Mouse (Mus musculus): Measurements from ENCODE around the gene Rapgef4. TPM values are rescaled to one million over a fixed set of nuclear protein-coding genes. Genes with fewer than 3 reads are reported as not detected.

Rapgef4 gene
- polyA plus RNA-seq, 1 experiment: 20.4 TPM

DNA sequence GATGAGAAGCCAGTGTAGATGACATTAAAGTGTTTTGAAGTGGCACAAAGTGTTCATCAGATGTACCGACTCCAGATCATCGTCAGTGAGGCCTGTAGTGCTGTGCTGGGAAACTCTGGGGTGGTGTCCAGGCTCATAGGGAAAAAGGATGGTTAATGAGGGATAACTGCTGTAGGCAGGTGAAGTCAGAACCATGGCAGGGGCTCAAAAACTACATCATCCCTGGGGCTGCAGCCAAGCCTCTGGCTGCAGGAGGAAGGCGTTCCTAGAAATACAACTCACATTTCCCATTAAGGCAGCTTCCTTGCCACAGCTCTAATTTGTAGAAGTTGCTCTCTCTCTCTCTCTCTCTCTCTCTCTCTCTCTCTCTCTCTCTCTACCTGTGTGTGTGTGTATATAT is 22.6 kb upstream of the Rapgef4 start:
- peak; percentile 85 for DNase-seq (ENCODE audit: low read depth)
- TF ChIP-seq CTCF (IDR thresholded peaks at IDR 0.05; ENCODE audit: borderline replicate concordance, extremely low read depth, insufficient read depth, insufficient read length) (no peak), POLR2A (IDR thresholded peaks at IDR 0.05; ENCODE audit: borderline replicate concordance, extremely low read depth, insufficient read depth, insufficient read length, poor library complexity, severe bottlenecking) (no peak)

DNA sequence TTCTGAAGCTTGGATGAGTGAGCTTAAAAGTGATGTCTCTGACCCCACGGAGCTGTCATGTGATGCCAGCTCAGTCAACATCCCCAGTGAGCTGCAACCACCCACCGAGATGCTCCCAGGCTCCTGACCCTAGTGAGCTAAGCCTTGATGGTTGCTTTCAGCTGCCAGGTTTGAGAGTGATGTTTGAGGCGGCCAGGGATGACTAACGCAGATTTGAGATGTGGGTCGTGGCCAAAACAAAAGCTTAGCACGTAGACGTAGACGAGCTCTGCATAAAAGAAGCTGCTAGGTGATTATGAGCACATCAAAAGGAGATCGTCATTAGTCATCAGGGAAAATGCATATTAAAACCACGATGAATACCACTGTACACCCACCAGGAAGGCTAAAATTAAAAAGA is 16.8 kb upstream of the Rapgef4 start:
- no peak for DNase-seq (ENCODE audit: low read depth)
- TF ChIP-seq CTCF (IDR thresholded peaks at IDR 0.05; ENCODE audit: borderline replicate concordance, extremely low read depth, insufficient read depth, insufficient read length): no peak
- no peak for TF ChIP-seq POLR2A (IDR thresholded peaks at IDR 0.05; ENCODE audit: borderline replicate concordance, extremely low read depth, insufficient read depth, insufficient read length, poor library complexity, severe bottlenecking)

DNA sequence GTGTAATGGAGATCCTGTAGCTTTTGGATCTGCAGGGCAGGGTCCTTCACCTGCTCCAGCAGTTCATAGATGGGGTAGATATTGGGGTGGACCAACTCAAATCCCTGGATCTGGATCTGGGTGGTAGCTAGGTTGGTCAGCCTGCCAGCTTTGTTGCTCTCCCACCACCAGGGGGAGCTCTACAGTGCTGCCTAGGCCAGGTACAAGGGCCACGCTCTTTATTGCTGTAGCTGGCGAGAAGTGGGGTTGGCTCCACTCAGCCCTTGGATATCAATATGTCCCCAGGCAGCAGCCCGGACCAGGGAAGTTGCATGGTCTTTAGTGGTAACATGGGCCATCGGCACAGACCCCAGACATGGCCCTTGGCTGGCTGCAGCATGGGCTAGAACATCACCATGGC is 15.6 kb upstream of the Rapgef4 start:
- no peak for DNase-seq (ENCODE audit: low read depth)
- TF ChIP-seq POLR2A (IDR thresholded peaks at IDR 0.05; ENCODE audit: borderline replicate concordance, extremely low read depth, insufficient read depth, insufficient read length, poor library complexity, severe bottlenecking) (no peak), CTCF (IDR thresholded peaks at IDR 0.05; ENCODE audit: borderline replicate concordance, extremely low read depth, insufficient read depth, insufficient read length) (peak; percentile 43; the same call in 1 of the 2 replicates)

DNA sequence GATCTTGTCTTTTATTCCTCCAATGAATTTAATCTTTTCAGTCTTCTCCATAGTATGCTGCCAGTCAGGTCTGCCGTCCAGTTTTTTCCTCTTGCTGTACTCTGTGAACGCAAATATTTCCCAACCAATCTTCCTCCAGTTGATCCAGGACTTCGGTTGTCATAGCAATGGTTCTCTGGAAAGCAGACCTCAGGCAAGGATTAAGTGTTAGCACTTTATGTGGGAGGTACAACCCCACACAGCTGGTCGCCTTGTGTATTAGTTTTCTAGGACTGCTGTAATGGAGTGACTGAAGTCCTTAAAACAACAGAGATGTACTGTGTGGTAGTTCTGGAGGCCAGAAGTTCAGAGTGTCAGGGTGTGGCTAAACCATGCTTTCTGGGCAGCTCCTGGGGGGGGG is 14.3 kb upstream of the Rapgef4 start:
- peak; percentile 71 for DNase-seq (ENCODE audit: low read depth)

DNA sequence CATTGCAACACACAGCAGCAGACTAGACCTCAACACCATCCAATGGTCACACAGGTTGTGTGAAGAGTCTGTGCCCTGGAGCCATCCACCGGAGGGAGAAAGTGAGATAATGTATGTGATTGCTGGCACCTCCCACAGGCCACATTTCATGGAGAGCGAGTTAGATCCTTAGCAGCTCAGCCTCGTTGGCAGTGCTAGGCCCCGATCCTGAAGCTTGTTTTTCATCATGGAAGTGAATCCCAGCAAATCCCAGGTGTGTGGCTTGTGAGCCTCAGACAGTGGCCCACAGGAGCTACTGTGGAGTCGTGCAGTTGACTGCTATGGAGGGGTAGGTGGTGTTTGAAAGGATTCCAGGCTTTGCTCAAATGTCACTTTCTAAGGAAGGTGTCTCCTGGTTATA is 13.2 kb upstream of the Rapgef4 start:
- no peak for DNase-seq (ENCODE audit: low read depth)
- no peak for TF ChIP-seq POLR2A (IDR thresholded peaks at IDR 0.05; ENCODE audit: borderline replicate concordance, extremely low read depth, insufficient read depth, insufficient read length, poor library complexity, severe bottlenecking)
- no peak for TF ChIP-seq CTCF (IDR thresholded peaks at IDR 0.05; ENCODE audit: borderline replicate concordance, extremely low read depth, insufficient read depth, insufficient read length)

More for the DNA sequence above, 14.3 kb upstream of the Rapgef4 start:
- TF ChIP-seq POLR2A (IDR thresholded peaks at IDR 0.05; ENCODE audit: borderline replicate concordance, extremely low read depth, insufficient read depth, insufficient read length, poor library complexity, severe bottlenecking) (no peak), CTCF (IDR thresholded peaks at IDR 0.05; ENCODE audit: borderline replicate concordance, extremely low read depth, insufficient read depth, insufficient read length) (no peak)

DNA sequence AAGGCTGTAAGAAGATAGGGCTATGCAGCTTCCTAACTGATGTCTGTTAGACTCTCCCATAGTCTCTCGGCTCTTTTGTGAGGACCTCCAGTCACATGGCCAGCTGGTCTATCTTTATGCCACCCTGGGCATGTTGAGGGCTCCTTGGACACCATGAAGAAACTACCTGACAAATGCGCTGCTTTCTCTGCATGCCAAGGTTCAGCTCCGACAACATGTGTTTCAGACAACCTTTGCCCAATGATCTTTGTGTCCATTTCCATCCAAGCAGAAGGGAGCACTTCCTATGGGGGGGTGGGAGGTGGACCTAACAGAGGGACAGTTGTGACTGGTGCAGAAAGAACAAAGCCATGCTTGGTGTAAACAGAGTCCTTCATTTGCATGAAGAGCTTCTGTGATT is 7.4 kb upstream of the Rapgef4 start:
- DNase-seq (ENCODE audit: low read depth): no peak
- TF ChIP-seq POLR2A (IDR thresholded peaks at IDR 0.05; ENCODE audit: borderline replicate concordance, extremely low read depth, insufficient read depth, insufficient read length, poor library complexity, severe bottlenecking): no peak
- no peak for TF ChIP-seq CTCF (IDR thresholded peaks at IDR 0.05; ENCODE audit: borderline replicate concordance, extremely low read depth, insufficient read depth, insufficient read length)

DNA sequence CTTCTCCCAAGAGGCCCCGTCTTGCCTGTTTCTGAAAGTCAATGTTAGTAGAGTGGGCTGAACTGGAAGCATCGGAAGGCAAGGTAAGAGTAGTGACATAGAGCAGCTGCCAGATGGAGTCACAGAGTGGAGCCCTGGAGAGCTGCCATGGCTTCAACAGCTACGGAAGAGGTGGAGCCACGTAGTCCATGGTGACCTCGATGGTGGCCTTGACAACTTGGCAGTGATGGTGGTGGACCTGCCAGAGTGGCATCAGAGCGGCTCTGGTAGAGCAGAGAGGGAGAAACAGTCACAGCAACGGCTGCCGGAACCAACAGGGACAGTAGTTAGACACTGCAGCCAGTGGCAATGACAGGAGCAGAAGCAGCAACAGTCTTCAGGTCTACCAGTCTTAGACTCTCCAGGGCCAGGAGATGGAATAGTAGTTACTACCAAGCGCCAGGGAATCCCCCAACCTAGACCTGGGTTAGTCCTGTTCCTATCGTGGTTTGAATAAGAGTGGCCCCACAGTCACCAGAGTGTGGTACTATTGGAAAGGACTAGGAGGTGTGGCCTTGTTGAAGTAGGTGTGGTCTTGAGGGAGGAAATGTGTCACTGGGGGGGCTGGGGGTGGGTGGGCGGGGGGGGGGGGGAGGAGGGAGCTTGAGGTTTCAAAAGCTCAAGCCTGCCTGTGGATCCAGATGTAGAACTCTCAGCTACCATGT is 6.7 kb upstream of the Rapgef4 start:
- TF ChIP-seq POLR2A (IDR thresholded peaks at IDR 0.05; ENCODE audit: borderline replicate concordance, extremely low read depth, insufficient read depth, insufficient read length, poor library complexity, severe bottlenecking) (no peak), CTCF (IDR thresholded peaks at IDR 0.05; ENCODE audit: borderline replicate concordance, extremely low read depth, insufficient read depth, insufficient read length) (no peak)
- DNase-seq (ENCODE audit: low read depth): no peak

DNA sequence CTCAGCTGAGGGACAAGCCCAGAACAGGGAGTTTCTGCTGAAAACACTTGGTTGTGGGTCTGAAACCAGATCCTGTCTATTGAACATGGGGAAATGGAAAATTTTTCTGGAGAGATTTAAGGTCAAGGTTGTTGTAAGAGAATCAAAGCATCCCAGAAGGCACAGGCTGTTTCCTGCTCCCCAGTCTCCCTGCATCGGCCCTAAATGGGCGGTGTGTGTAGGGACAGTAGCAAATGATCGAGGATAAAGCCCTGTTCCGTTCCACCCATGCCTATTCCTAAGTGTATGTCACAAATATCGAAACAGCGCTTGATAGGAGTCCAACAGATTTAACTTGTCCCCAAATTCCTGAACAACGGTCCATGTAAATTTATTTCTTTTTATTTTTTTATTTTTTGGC is 1.1 kb upstream of the Rapgef4 start:
- TF ChIP-seq POLR2A (IDR thresholded peaks at IDR 0.05; ENCODE audit: borderline replicate concordance, extremely low read depth, insufficient read depth, insufficient read length, poor library complexity, severe bottlenecking) (no peak), CTCF (IDR thresholded peaks at IDR 0.05; ENCODE audit: borderline replicate concordance, extremely low read depth, insufficient read depth, insufficient read length) (no peak)
- DNase-seq (ENCODE audit: low read depth): no peak

DNA sequence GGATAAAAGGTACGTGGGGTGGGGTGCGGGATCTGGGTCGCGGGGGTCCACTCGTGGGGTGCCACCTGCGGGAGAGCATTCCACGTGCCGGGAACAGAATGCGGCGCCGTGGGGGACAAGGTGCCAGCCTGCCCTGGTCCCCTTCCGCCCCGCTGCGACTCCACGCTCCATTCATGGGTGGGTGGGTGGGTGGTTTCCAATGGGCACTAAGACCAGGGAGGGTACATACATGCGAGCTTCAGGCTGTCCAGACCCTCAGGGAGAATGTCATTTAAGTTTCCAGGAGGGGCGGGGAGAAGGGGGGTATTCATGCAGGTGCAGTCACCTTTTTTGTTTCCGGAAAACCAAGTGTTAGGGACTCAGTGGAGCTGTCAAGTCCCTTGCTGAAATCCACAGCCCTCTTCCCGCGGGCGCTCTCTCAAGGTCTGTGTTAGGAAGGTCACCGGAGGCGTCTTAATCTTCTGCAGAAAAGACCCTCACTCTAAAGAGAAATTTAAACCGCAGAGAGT is 357 bp downstream of the Rapgef4 start:
- TF ChIP-seq CTCF (IDR thresholded peaks at IDR 0.05; ENCODE audit: borderline replicate concordance, extremely low read depth, insufficient read depth, insufficient read length) (no peak), POLR2A (IDR thresholded peaks at IDR 0.05; ENCODE audit: borderline replicate concordance, extremely low read depth, insufficient read depth, insufficient read length, poor library complexity, severe bottlenecking) (no peak)
- peak; percentile 31 for DNase-seq (ENCODE audit: low read depth)

DNA sequence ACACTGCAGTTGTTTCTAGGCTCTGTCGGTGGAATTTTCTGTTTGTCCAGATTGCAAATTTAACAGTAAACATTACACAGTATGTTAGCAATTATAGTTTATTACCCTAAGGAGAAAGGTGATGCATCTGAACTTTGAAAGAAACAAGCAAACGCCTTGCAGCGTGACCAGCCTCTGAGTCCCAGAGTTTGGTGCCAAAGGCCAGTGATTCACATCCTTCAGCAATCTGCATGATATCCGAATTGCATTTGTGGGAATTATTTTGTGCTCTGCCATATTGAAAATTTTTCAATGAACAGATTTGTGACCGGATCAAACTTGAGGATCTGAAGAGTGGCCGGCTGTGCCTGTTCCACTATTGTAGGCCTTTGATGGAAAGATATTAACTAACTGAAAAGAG is 856 bp downstream of the Rapgef4 start:
- TF ChIP-seq CTCF (IDR thresholded peaks at IDR 0.05; ENCODE audit: borderline replicate concordance, extremely low read depth, insufficient read depth, insufficient read length) (no peak), POLR2A (IDR thresholded peaks at IDR 0.05; ENCODE audit: borderline replicate concordance, extremely low read depth, insufficient read depth, insufficient read length, poor library complexity, severe bottlenecking) (no peak)
- DNase-seq (ENCODE audit: low read depth): no peak

DNA sequence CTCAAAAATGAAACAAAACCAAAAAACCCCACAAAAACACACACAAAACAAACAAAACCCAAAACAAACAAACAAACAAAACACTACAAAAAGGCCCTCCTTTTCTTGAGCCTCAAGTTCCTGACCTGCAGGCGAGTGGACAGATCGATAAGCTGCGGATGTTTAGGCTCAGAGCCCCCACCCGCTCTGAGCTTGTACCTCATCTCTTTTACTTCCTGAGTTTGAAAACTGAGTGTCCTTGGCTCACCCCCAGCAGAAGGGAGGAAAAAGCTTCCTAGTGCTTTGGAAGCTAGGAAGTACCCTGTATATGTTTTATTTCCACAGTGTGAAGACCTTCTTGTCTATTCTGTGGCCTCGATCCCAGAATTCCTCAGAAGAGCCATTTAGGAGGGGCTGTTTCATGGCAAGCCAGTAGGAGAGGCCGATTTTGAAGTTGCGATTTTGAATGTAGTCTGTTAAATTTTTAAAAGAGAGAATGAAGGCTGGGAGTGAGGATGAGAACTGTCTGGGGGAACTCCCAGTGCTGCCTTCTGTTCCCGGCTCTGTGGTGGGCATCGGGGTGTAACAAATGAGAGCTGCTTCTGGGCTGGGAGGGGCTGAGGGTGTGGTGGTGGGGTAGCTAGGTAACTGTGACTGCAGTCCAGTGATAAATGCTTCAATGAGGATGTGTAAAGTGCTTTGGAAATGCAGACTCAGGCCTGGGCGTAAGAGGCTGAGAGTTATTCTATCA is 2.0 kb downstream of the Rapgef4 start:
- DNase-seq (ENCODE audit: low read depth): no peak
- TF ChIP-seq POLR2A (IDR thresholded peaks at IDR 0.05; ENCODE audit: borderline replicate concordance, extremely low read depth, insufficient read depth, insufficient read length, poor library complexity, severe bottlenecking) (no peak), CTCF (IDR thresholded peaks at IDR 0.05; ENCODE audit: borderline replicate concordance, extremely low read depth, insufficient read depth, insufficient read length) (no peak)

Measured in brain, embryonic 14.5 days (tissue).